Mouse (Mus musculus): ENCODE results near the gene Lce6a. TPM values are rescaled to one million over a fixed set of nuclear protein-coding genes. Genes with fewer than 3 reads are reported as not detected.

Gene Lce6a
- 0.66 and 1.3 TPM in 2 replicates for polyA plus RNA-seq (2012; rRNA removed; ENCODE audit: low replicate concordance)

DNA sequence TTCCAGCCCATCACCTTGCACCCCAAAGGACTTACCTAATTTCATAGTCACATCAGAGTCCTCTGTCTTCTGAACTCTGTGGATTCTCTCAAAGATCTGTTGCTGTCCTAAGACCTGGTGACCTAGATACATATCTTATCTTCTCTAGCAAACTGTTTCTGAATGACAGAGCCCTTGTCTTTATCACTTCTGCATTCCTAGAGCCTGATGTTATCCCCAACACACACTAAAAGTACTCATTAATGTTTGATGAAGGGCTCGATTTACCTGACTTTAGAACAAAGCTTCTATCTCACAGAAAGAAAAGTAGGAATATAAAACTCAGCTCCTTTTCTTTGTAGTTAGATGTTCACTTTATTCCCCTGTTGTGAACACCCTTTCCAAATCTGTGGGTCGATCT lies at the start of gene Lce6a:
Gene Lce6a, minus strand, starts transcription at position 101 of the 400 bp plus-strand sequence.

DNA sequence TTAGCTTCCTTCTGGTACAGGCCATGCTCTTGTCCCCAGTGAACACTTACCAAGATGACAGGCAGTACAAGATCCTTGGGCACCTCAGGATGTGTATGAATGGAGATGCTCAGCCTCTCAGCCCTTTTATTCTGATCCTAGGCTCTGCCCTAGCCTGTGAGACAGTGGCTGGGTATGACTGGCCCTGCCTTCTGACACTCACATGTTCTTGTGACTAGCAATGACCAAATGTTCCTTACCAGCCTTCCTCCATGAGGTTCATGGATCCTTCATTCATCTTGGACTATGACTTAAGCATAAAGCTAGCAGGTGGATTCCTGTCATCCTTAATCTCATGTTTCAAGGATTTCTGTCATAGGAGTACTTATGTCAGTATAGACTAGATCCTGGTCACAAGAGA lies 48.8 kb upstream of the Lce6a start, which contains the start of gene Lce1a2:
Gene Lce1a2, minus strand, starts transcription at position 101 of the 400 bp plus-strand sequence.

DNA sequence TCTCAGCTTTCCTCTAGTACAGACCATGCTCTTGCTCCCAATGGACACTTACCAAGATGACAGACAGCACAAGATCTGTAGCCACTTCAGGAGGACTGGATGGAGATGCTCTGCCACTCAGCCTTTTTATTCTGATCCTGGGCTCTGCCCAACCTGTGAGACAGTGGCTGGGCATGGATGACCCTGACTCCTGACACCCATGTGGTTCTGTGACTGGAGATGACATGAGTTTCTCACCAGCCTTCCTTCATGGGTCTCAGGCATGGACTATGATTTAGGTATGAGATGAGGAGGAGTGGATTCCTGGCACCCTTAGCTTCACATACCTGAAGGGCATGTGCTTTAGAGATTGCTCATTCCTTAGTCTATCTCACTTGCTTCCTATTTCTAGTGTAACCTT lies 35.4 kb upstream of the Lce6a start, which contains the start of gene Lce1b:
Gene Lce1b, minus strand, starts transcription at position 101 of the 400 bp plus-strand sequence.

DNA sequence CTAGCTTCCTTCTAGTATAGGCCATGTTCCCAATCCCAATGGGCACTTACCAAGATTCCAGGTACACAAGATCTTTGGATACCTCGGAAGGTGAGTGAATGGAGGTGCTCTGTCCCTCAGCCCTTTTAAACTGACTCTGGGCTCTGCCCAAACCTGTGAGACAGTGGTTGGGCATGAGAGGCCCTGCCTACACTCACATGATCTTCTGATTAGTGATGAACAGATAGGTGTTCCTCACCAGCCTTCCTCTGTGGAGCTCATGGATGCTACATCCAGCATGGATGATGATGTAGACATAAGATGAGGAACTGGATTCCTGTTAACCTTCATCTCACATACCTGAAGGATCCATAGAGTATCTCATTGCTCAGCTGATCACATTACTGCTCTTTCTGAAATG lies 26.7 kb upstream of the Lce6a start, which contains the start of gene Lce1a1:
Gene Lce1a1, minus strand, starts transcription at position 101 of the 400 bp plus-strand sequence.

DNA sequence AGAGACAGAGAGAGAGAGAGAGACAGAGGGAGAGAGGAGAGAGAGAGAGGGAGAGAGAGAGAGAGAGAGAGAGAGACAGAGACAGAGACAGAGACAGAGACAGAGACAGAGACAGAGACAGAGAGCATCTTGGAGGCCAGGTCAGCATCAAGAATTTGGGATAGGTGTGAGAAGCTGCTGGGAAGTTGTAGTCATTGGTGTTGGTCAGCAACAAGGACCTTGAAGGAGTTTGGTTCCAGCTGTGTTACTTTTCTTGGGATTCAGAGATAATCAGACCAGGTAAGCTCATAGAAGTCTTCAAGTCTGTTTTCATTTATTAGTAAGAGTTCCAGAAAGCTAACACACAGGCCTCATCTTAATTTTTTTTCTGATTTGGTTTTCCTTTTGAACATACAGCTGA lies 14.1 kb downstream of the Lce6a start, which contains the start of gene 2210017I01Rik:
Gene 2210017I01Rik, minus strand, starts transcription at position 101 of the 400 bp plus-strand sequence.

DNA sequence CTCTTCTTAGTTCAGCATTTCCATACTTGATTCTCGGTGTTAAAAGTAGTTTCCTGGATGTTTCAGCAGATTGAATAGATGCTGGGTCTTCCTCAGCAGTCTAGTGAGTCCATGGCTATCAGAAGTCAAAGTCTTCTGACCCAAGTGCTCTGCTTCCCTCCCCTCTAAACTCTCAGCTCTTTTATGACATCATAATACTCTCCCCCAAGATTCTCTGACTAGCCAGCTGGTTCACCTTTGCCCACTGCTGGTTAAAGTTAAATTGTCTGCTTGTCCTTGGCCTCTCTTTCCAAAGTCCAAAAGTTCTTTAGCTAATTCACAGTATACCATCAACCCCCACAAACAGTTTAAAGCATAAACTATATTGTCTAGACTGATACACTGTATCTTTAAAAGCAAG lies 32.6 kb downstream of the Lce6a start, which contains the start of gene Smcp:
Gene Smcp, minus strand, starts transcription at position 140 of the 400 bp plus-strand sequence.

DNA sequence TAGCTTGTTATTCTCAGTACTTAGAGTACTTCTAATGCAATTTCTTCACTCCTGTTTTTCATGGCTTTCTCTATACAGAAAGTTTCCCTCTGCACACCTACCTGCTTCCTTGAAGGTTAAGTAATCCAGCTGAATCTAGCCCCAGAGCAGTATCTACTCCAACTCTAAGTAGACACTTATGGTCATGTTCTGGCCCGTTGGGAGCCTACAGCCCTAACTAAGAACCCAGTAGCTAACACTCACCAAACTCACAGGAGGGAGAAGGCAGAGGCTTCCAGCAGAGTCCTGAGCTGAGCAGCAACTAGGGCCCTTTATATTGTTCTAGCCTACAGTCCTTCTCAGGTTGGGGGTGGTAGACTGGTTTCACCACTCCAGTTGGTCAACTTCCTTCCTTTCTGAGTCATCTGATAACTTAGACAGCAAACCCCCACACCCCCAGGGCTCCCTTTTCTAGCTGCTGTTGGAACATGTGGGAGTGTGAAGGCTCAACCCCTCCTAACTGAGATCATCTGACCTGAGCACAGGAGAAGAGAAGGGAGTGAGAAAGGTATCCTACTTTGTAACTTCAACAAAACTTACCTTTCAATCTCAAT lies 47.9 kb downstream of the Lce6a start, which contains the start of gene Ivl:
Gene Ivl, minus strand, starts transcription at position 287 of the 593 bp plus-strand sequence.

Other genes with a start within 250 kb of the Lce6a start
- gene Sprr2h, start 236.0 kb downstream of the Lce6a start, polyA plus RNA-seq (2012; rRNA removed; ENCODE audit: low replicate concordance): not detected in 2 replicates
- gene Sprr2i, start 213.7 kb downstream of the Lce6a start, polyA plus RNA-seq (2012; rRNA removed; ENCODE audit: low replicate concordance): not detected in 2 replicates
- not detected in 2 replicates for gene Sprr2j-ps, start 203.6 kb downstream of the Lce6a start, polyA plus RNA-seq (2012; rRNA removed; ENCODE audit: low replicate concordance)
- 13.6 and 17.5 TPM in 2 replicates for gene Gm9774, start 192.2 kb downstream of the Lce6a start, polyA plus RNA-seq (2012; rRNA removed; ENCODE audit: low replicate concordance)
- not detected in 2 replicates for gene Sprr2k, start 189.1 kb downstream of the Lce6a start, polyA plus RNA-seq (2012; rRNA removed; ENCODE audit: low replicate concordance)
- not detected in 2 replicates for gene Sprr1b, start 182.9 kb downstream of the Lce6a start, polyA plus RNA-seq (2012; rRNA removed; ENCODE audit: low replicate concordance)
- gene Sprr3, start 162.9 kb downstream of the Lce6a start, polyA plus RNA-seq (2012; rRNA removed; ENCODE audit: low replicate concordance): not detected in 2 replicates
- gene Sprr1a, start 135.8 kb downstream of the Lce6a start, polyA plus RNA-seq (2012; rRNA removed; ENCODE audit: low replicate concordance): 24.1 and 25.4 TPM in 2 replicates
- gene Sprr4, start 121.2 kb downstream of the Lce6a start, polyA plus RNA-seq (2012; rRNA removed; ENCODE audit: low replicate concordance): not detected in 2 replicates
- gene 2310046K23Rik, start 87.1 kb downstream of the Lce6a start, polyA plus RNA-seq (2012; rRNA removed; ENCODE audit: low replicate concordance): 5.7 TPM in 1 of 2 replicates, not detected in the other
- 1.4 TPM in 1 of 2 replicates, not detected in the other for gene Ivl, start 47.9 kb downstream of the Lce6a start, polyA plus RNA-seq (2012; rRNA removed; ENCODE audit: low replicate concordance)
- 0.24 TPM in 1 of 2 replicates, not detected in the other for gene Smcp, start 32.7 kb downstream of the Lce6a start, polyA plus RNA-seq (2012; rRNA removed; ENCODE audit: low replicate concordance)
- gene 2210017I01Rik, start 14.2 kb downstream of the Lce6a start, polyA plus RNA-seq (2012; rRNA removed; ENCODE audit: low replicate concordance): 0.20 TPM in 1 of 2 replicates, not detected in the other
- gene Lce1a1, start 26.6 kb upstream of the Lce6a start, polyA plus RNA-seq (2012; rRNA removed; ENCODE audit: low replicate concordance): 0.86 and 4.6 TPM in 2 replicates
- 1.4 and 8.5 TPM in 2 replicates for gene Lce1b, start 35.3 kb upstream of the Lce6a start, polyA plus RNA-seq (2012; rRNA removed; ENCODE audit: low replicate concordance)
- gene Lce1a2, start 48.7 kb upstream of the Lce6a start, polyA plus RNA-seq (2012; rRNA removed; ENCODE audit: low replicate concordance): 0.92 and 8.4 TPM in 2 replicates
- 1.2 and 5.9 TPM in 2 replicates for gene Lce1c, start 57.6 kb upstream of the Lce6a start, polyA plus RNA-seq (2012; rRNA removed; ENCODE audit: low replicate concordance)
- gene Lce1d, start 65.5 kb upstream of the Lce6a start, polyA plus RNA-seq (2012; rRNA removed; ENCODE audit: low replicate concordance): 0.31 and 3.0 TPM in 2 replicates
- gene Lce1e, start 87.4 kb upstream of the Lce6a start, polyA plus RNA-seq (2012; rRNA removed; ENCODE audit: low replicate concordance): 0.93 TPM in 1 of 2 replicates, not detected in the other
- gene Lce1f, start 98.7 kb upstream of the Lce6a start, polyA plus RNA-seq (2012; rRNA removed; ENCODE audit: low replicate concordance): 0.91 TPM in 1 of 2 replicates, not detected in the other
- gene Gm38119, start 117.4 kb upstream of the Lce6a start, polyA plus RNA-seq (2012; rRNA removed; ENCODE audit: low replicate concordance): not detected in 2 replicates
- not detected in 2 replicates for gene Lce1g, start 130.7 kb upstream of the Lce6a start, polyA plus RNA-seq (2012; rRNA removed; ENCODE audit: low replicate concordance)
- gene Lce1h, start 143.4 kb upstream of the Lce6a start, polyA plus RNA-seq (2012; rRNA removed; ENCODE audit: low replicate concordance): 0.22 and 0.56 TPM in 2 replicates
- 1.3 TPM in 1 of 2 replicates, not detected in the other for gene Lce1i, start 157.2 kb upstream of the Lce6a start, polyA plus RNA-seq (2012; rRNA removed; ENCODE audit: low replicate concordance)
- 0.95 TPM in 1 of 2 replicates, not detected in the other for gene Lce1j, start 168.9 kb upstream of the Lce6a start, polyA plus RNA-seq (2012; rRNA removed; ENCODE audit: low replicate concordance)
- 0.76 TPM in 1 of 2 replicates, not detected in the other for gene Lce1k, start 186.2 kb upstream of the Lce6a start, polyA plus RNA-seq (2012; rRNA removed; ENCODE audit: low replicate concordance)
- 0.30 and 3.9 TPM in 2 replicates for gene Kprp, start 205.6 kb upstream of the Lce6a start, polyA plus RNA-seq (2012; rRNA removed; ENCODE audit: low replicate concordance)
- 5.9 TPM in 1 of 2 replicates, not detected in the other for gene Lce1l, start 229.6 kb upstream of the Lce6a start, polyA plus RNA-seq (2012; rRNA removed; ENCODE audit: low replicate concordance)
- 0.25 and 9.0 TPM in 2 replicates for gene 2310050C09Rik, start 248.6 kb upstream of the Lce6a start, polyA plus RNA-seq (2012; rRNA removed; ENCODE audit: low replicate concordance)

Data from mammary gland, adult 2 months (tissue).